Mouse (Mus musculus) layer of hippocampus, postnatal 36 days (tissue): ENCODE data around the gene Olfr520. TPM values are rescaled to one million over a fixed set of nuclear protein-coding genes. Genes with fewer than 3 reads are reported as not detected.
"Not testable (repeated sequence)": the region's sequence is repeated elsewhere in the genome, so short reads cannot be mapped to it uniquely, and the experiment has no call there.

Source experiments
- DNase-seq, 2 experiments: peaks; one replicate each; pipeline ENCODE4 v3.0.0; 2022
- total RNA-seq, 2 experiments: library from RNA; stranded (reverse); gene quantifications; 2 replicates each; pipeline ENCODE4 v1.2.3; 2021

Olfr520 gene
- total RNA-seq, 2 experiments from 2014 or later: 0.62 TPM; not detected in 1

GRCm38 (mm10) chr7:99712431-99712830, 17.6 kb upstream of the Olfr520 start:
- no peak for DNase-seq

DNA sequence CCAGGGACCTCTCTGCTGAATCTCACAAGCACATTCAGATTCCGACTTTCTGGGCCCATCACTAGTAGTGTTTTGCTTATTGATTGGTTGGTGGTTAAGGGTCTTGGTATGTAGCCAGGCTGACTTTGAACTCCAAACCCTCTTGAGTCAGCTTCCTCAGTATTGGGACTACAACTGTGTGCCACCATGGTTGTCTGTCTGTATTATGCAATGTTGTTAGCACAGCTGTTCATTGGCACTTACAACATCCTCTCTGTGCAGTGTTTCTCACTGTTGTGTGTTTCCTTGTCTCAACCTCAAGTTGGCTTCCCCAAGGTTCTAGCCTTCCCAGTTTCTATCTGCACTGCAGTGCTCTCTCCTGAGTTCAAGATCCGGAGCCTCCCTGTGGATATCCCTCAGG, 13.5 kb upstream of the Olfr520 start:
- no peak for DNase-seq

- DNase-seq: no peak
These were observed 4.5 kb downstream of the Olfr520 start for GRCm38 (mm10) chr7:99734612-99735011.

GRCm38 (mm10) chr7:99735491-99735890, 5.4 kb downstream of the Olfr520 start:
- DNase-seq: not testable (repeated sequence)

- DNase-seq: peak; percentile 21 to 27
These were observed 9.2 kb downstream of the Olfr520 start for GRCm38 (mm10) chr7:99739276-99739675.

- DNase-seq: no peak
These were observed 33.1 kb downstream of the Olfr520 start, which contains the start of gene Olfr521 for GRCm38 (mm10) chr7:99763207-99763606. Olfr521 (plus strand) TSS chr7:99763507.

DNA sequence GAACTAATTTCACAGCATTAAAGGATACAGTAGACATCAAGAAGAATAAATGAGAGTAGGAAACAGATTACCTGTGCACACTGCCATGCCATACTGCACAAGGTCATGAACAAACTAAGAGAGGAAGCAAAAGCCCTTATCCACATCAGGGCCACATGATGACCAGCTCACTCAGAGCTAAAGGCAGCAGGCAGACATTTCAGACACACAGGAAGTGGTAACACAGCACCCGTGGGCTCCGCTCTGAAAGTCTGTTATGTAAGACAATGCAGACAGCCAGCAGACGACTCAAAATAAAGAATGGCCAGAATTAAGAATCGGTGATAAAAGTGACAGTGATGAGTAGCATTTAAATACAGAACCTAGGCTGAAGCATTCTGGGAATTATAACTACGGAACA, 51.3 kb downstream of the Olfr520 start:
- DNase-seq: no peak

- DNase-seq: no peak
These were observed 51.8 kb downstream of the Olfr520 start for GRCm38 (mm10) chr7:99781916-99782315.

GRCm38 (mm10) chr7:99783421-99783820, 53.3 kb downstream of the Olfr520 start:
- no peak for DNase-seq

DNA sequence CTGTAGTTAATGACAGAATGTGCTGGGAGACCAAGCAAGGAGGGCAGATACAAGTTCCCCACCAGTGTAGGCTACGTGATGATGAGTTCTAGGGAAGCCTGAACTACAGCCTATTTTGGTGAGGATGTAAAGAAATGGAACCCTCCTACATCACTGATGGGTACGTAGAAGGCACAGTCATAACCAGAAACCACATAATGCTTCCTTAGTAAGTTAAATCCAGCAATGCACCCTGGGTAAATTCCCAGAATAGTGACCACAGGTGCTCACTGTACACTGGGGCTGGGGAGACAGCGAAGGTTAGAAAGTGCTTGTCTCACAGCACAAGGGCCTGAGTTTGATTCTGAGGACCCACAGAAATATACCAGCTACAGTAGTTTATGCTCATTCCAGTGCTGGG, 55.5 kb downstream of the Olfr520 start:
- no peak for DNase-seq

Other genes with a start within 250 kb of the Olfr520 start
- 100 to 1,000 TPM; 250 to 259 TPM for gene Rps3, start 246.5 kb upstream of the Olfr520 start, total RNA-seq
- gene Arrb1, start 194.8 kb upstream of the Olfr520 start, total RNA-seq: 100 to 1,000 TPM; 131 to 145 TPM
- 1 to 10 TPM; 5.3 to 6.0 TPM for gene Tpbgl, start 103.2 kb upstream of the Olfr520 start, total RNA-seq
- gene Slco2b1, start 18.9 kb upstream of the Olfr520 start, total RNA-seq: 10 to 100 TPM; 10.4 to 13.7 TPM
- not detected for gene Olfr521, start 33.2 kb downstream of the Olfr520 start, total RNA-seq
- 1 to 10 TPM; 2.4 to 2.7 TPM for gene Neu3, start 98.1 kb downstream of the Olfr520 start, total RNA-seq
- 1 to 10 TPM in 1 of 2 experiments, under 1 TPM in 1; 0.72 to 1.3 TPM for gene Xrra1, start 128.8 kb downstream of the Olfr520 start, total RNA-seq
- 100 to 1,000 TPM; 103 to 106 TPM for gene Spcs2, start 133.2 kb downstream of the Olfr520 start, total RNA-seq